Mouse (Mus musculus) frontal cortex, postnatal 10 days (tissue): ENCODE measurements around the gene Try4.
"Not testable (repeated sequence)": the region's sequence is repeated elsewhere in the genome, so short reads cannot be mapped to it uniquely, and the experiment has no call there.

Source experiments
- DNase-seq, 2 experiments: peaks; one replicate each; pipeline ENCODE4 v3.0.0; 2022; ENCODE audit warnings: low spot score in 2 of 2, mixed read lengths in 1 of 2

Gene Try4

DNA sequence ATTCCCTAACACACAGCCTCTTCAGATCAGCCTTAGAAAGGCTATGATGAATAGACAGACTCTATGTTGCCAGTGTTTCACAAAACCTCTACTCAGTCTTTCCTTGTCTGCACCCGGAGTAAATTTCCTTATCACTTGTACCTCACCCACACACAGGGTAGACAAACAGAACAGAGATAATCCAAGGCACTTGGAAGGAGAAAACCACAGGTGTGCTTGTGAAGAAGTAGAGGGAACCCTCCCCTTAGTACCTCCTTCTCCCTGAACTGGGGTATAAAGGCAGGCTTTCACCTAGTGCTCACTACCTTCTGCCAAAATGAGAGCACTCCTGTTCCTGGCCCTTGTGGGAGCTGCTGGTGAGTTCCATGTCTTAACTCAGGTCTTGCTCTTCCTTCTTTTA lies at the start of gene Try4:
Gene Try4, plus strand, starts transcription at position 301 of the 400 bp plus-strand sequence.
- DNase-seq: no peak

DNA sequence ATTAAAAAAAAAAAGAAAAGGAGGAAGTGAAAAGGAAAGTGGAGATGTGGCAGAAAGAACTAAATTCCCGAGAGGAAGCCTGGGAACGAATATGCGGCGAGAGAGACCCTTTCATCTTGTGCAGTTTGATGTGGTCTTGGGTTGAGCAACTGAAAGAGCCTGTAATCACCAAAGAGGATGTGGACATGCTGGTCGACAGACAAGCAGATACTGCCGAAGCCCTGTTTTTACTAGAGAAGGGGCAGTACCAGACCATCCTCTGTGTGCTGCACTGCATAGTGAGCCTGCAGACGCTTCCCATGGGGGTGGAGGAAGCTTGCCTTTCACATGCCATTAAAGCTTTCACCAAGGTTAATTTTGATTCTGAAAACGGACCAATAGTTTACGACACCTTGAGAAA lies 48.8 kb upstream of the Try4 start:
- DNase-seq: not testable (repeated sequence)

DNA sequence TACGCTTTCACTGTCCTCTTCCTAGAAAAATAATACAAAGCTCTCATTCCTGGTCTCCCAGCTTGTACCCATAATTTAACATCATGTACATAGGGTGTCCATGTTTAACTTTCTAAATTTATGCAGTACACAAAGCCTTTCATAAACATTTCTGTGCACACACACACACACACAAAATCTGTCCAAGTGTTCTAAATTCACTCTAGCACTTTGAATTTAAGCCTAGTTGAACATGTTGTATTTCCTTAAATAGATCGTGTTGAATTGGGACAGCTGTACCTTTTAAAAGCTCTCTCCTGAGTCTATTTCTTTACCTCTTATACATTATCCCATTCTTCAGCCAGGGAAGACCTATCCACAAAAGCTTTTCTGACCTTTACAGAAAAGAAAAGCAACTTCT lies 45.6 kb upstream of the Try4 start:
- no peak for DNase-seq

DNA sequence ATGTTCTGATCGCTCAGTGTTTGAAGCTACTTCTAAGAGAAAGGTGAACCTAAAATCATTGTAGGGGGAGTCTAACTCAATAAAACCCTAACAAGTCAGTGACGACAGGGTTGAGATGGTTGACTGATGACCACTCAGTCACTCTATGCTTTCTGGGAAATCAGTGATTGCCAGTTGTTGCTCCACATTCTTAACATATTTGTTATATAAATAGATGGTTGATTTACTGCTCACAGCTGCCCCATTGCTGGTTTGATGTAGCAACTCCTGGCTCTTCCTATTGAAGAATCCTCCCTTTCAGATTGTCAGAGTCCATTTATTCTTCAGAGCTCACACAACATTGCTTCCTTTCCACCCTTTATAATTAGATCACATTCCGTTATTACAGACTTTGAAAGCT lies 44.6 kb upstream of the Try4 start:
- no peak for DNase-seq

DNA sequence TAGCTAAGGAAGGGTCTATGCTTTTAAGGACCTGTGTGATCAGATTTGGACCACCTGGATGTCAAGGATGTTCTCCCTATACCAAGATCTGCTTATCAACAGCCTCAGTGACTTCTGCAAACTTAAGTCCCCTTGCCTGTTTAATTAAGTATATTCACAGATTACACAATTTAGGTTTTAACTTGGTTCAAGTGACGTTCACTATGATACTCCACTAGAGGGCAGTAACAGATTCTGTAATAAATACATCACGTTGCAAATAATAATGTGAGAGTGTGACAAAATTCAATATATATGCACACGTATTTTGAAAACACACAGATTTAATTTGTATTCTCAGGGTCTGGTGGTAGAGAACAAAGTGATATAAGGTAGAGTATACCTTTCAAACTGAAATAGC lies 39.3 kb upstream of the Try4 start:
- DNase-seq: no peak

DNA sequence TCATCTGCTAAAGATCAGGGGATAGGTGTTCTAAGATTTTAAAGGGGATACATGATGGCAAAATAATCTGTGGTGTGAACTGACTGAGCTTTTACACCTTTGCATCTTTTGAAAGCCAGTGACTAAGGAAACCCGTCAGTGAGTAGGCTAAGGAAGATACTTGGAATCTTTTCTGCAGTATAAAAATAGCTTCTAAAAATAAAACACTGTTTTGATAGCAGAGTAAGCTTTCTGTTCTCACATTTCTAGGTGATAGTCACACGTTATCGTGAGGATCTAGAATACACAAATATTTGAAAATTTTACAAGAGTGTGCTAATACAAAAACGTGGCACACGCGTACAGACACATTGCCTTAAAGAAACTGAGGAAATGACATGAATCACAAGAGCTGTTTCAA lies 35.9 kb upstream of the Try4 start:
- DNase-seq: no peak

DNA sequence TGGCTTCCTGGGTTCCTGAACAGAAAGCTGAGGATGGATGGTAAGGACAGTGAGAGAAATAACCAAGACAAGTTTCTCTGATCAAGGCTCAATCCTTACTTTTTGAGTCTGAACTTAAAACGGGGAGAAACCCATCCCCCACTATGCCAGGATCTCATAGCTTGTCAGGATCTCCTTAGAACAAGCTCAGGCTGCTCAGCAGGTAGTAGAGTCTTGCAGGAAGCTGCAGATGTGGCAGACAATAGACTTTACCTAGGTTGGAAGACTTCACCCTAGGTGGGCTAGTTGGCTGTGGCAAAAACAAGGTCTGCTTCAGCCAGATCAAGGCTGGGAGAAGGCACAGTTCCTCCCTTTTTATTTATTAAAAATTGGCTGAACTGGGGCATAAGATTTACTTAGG lies 3.8 kb upstream of the Try4 start:
- DNase-seq: no peak

DNA sequence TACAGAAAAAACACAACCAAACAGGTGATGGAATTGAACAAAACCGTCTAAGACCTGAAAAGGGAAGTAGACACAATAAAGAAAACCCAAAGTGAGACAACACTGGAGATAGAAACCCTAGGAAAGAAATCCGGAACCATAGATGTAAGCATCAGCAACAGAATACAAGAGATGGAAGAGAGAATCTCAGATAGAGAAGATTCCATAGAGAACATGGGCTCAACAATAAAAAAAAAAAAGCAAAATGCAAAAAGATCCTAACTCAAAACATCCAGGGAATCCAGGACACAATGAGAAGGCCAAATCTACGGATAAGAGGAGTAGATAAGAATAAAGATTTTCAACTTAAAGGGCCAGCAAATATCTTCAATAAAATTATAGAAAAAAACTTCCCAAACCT lies 14.7 kb downstream of the Try4 start, which contains the start of gene Try5:
Gene Try5, minus strand, starts transcription at position 101 of the 400 bp plus-strand sequence.
- not testable (repeated sequence) for DNase-seq

DNA sequence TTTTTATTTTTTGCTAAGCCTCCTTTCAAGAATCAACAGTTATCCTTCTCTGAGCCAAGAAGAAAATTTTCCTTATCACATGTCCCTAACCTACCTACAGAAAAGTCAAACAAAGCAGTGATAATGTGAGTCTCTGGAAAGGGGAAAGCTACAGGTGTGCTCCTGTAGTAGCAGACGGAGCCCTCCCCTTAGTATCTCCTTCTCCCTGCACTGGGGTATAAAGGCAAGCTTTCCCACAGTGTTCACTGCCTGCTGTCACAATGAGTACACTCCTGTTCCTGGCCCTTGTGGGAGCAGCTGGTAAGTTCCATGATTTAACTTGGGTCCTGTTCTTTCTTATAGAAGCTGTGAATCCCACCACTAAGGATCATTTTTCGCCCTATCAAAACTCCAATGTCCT lies 51.9 kb downstream of the Try4 start, which contains the start of gene Try10:
Gene Try10, plus strand, starts transcription at position 174 of the 400 bp plus-strand sequence.
- no peak for DNase-seq
